Mouse (Mus musculus) adrenal gland, postnatal 10 days (tissue): ENCODE data around the gene Gm49383. TPM values are rescaled to one million over a fixed set of nuclear protein-coding genes. Genes with fewer than 3 reads are reported as not detected.

Source experiments
- DNase-seq: peaks from one replicate; pipeline ENCODE4 v3.0.0; 2021; ENCODE audit warnings: mixed read lengths
- long read RNA-seq, 2 experiments: library from polyadenylated mRNA; stranded (forward); transcript quantifications; one replicate each; pipeline ENCODE4 v2.0.0; 2021
- total RNA-seq, 2 experiments: library from RNA; stranded (reverse); gene quantifications; 2 replicates each; pipeline ENCODE4 v1.2.3; 2021

Gm49383 gene
- total RNA-seq = 1 to 10 TPM; 5.5 to 6.0 TPM
- long read RNA-seq, experiment 1, partial matches to known transcripts = 0 of 1 reads
- long read RNA-seq, experiment 1, other reads (novel, unspliced or antisense) = 1 of 1 reads
- long read RNA-seq, experiment 2 = 0 reads

DNA sequence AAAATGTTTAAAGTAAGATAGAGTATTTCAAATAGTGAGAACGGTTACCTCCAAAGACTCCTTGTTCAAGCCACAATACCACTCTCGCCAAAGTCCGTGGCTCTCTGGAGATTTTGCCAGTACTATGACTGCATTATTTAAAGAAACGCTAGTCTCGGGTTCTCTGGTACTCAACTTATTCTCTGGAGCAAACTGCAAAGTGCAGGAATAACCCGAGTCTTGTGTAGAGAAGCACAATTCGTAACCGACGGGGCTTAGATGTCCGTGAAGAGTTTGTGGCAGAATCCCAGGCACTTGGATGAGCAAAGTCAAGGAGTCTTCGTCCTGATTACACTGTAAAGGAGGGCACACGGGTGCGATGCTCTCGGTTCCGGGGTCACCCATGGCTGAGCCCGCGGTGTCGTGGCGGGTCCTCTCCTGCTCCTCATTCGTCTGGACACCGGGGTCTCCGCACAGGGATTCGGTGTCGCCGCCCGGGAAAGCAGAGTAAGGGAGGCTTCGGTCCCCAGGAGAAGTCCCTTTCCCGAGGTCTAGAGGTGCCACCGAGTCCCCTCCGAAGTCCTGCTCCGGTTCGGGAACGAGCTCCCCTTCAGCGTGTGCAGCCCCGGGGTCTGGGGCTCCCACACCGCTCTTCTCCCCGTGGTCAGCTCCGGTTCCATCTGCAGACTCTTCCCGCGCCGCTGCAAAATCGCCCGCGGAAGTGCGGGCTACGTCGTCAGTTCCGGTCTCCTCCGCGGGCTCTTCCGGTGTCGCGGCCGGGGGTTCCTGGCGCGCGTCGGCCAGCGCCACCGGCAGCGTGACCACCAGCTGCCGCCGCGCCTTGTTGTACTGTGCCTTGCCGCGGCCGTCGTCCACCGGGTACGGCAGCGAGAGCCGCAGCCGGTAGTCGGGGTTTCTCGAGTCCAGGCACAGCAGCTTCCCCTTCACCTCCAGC is at the start of gene Gm49383:
Gene Gm49383 (minus strand): TSS at position 661 of the 934 bp plus-strand sequence.
- peak; percentile 82 for DNase-seq

DNA sequence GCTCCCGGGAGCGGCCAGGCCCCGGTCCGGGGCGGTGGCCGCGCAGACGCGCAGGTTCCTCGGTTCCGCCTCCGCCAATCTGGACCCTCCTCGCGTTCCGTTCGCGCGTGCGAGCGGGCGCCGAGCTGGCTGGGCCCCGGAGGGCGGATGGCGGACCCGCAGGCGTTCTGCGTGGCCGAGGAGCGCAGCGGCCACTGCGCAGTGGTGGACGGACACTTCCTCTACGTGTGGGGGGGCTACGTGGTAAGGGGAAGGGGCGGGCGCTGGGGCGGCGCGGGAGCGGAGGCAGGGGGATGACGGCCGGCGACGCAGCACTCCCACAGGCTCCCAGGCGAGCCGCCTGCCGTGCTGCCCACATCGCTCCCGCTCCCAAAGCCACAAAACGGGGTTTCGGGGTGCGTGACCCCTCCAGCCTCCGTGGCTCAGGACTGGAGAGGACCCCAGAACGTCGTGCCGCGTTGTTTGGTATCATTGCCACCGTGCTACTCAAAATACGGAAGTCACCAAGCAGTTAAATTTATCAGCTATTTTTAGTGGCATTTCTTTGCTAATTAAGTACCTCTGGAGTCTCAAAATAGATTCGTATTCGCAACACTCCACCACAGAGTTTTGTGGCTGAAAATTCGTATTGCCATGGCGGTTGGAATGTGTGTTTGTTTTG is 45.0 kb upstream of the Gm49383 start:
- DNase-seq = peak; percentile 86

DNA sequence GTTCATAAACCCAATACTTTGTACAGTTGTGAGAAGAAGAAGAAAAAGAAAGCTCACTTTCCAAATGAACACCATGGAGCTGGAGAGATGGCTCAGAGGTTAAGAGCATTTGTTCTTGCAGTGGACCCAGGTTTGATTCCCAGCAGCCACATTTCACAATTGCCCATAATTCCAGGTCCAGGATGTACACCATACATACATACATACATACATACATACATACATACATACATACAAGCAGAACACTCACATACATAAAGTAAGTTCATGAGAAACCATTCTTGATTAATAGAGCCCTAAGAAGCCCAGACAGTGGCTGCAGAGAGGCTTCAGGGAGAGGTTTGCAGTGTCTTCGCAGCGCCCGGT is 44.5 kb upstream of the Gm49383 start:
- no peak for DNase-seq

DNA sequence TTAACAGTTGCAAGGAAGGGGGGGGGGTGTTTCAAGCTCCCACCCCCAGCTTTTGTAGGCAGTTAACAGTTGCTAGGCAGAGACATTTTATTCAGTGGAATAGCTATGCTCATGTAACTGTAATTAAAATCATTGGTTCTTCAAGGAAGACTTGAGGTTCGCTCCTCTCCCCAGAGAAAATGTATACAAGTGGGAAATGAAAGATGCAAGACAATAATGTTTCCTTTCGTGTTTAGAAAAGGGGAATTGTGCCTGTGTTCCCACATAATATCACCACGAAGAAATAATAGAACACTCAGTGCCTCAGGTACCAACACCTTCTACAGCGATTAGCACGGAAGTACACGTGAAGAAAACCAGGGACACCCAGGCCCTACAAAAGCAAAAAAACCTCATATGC is 44.0 kb upstream of the Gm49383 start, which contains the start of gene Klhdc1:
Gene Klhdc1 (plus strand): TSS at position 301 of the 400 bp plus-strand sequence.
- no peak for DNase-seq

DNA sequence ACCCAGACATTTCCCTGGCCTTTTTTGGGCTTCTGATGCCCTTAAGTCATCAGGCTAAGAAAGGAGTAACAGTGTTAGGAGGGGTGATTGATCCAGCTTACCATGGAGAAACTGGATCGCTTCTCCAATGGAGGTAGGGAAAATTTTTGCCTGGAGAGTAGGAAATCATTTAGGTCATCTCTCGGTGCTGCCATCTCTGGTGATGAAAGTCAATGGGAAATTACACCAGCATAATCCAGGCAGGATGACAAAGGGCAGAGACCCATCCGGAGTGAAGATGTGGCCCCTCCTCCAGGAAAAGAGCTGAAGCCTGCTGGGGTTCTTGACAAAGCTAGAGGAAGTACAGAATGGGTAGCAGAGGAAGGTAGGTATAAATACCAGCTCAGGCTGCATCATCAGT is 41.4 kb upstream of the Gm49383 start:
- DNase-seq = no peak

DNA sequence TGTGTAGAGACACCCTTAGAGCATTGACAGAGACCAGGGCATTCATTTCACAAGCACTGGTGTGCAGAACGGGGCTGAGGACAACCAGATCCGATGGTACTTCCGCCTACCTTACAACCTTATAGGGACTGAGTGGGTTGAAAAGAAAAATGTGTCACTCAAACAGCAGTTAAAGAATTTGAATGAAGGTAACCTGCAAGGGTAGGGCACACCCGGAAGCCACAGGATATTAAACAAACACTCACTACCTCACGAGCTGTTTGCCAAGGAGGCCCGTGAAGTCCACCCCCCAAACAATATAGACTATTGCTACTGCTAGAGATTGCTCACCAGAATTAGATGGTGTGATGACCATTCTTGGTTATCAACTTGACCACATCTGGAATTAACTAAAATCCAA is 38.9 kb upstream of the Gm49383 start:
- no peak for DNase-seq

DNA sequence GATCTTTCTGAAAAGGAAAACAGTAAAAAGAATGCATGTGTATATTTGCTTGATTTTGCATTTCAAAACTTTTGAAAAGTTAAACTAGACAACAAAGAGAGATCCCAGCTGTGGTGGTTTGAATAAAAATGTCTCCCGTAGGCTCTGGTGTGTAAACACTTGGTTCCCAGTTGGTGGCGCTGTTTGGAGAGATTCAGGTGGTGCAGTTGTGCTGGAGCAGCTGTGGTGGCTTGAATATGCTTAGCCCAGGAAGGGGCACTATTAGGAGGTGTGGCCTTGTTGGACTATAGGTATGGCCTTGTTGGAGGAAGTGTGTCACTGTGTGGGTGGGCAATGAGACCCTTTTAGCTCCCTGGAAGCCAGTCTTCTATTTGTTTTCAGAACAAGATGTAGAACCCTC is 32.3 kb upstream of the Gm49383 start:
- DNase-seq = peak; percentile 28

DNA sequence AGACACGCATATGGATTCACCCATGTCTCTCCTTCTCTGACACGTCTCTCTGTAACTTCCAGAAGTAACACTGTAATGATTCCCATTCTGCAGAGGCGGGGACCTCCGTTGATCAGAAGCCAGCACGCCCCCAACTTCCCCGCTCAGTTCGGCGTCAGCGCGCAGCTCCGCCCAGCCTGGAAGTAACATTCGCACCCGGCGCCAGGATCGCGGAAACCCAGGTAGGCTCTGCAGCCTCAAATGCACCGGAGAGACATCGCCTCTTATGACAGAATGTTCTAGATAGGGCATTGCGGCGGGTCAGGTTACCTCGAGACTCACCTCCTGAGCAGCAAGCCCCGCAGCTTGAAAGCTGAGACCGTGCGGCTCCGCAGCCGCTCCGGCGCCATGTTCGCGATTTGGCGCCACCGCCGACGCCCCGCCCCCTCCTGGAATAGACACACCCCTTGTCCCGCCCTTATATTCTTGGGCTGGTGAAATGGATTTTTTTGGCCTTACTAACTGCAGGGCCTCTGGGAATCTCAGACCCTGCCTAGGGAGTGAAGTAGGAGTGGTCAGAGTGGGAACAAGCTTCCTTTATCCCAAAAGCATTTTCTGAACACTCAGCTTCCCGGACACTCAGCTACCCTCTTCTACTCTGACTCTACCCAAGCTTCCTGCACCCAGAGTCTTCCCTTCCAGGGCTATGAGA is 31.0 kb upstream of the Gm49383 start, which contains the start of gene Pole2:
Gene Pole2 (minus strand): TSS at position 420 of the 691 bp plus-strand sequence.
- DNase-seq = peak; percentile 96

DNA sequence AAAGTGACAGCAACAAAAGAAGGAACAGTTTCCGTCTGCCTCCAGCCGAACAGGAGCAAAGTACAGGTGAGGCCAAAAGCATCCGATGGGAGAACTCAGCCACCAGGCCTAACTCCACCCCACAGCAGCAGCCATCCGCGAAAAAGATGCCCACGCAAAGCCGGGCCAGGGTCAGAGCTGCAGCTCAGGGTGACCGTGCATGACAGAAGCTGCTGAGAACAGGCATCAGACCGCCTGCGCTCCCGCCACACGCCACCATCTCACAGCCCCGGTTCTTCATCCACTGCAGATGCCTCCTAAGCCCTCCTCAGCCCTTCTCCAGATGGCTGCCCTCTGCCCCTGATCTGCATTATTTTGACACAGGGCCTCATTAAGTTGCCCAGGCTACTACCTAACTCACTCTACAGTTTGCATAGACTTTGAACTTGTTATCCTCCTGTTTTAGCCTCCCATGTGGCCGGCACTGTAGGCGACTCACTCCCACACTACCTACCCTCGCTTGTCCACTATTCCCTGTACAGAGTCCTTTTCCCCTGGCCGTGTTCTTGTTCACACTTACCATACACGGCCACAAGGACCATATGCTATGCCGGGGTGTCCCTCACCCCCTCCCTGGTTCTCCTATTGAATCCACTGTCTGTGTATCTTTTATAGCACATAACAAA is 23.8 kb upstream of the Gm49383 start:
- no peak for DNase-seq

DNA sequence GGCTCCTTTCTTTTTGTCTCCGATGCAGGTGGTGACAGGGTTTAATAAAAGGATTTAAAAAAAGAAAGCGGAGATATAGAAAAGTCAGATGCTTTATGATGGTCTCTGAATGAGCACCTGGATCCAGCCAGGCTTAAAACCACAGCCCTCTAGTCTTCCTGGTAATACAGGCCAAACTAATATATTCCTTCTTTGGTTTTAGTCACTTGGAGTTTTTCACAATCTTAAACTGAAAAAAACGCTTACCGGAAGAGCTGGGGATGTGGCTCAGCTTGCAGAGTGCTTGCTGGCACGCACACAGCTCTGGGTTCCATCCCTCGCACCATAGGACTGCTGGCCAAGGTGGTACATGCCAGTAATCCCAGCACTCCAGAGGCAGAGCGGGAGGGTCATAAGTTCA is 19.7 kb upstream of the Gm49383 start:
- DNase-seq = no peak

DNA sequence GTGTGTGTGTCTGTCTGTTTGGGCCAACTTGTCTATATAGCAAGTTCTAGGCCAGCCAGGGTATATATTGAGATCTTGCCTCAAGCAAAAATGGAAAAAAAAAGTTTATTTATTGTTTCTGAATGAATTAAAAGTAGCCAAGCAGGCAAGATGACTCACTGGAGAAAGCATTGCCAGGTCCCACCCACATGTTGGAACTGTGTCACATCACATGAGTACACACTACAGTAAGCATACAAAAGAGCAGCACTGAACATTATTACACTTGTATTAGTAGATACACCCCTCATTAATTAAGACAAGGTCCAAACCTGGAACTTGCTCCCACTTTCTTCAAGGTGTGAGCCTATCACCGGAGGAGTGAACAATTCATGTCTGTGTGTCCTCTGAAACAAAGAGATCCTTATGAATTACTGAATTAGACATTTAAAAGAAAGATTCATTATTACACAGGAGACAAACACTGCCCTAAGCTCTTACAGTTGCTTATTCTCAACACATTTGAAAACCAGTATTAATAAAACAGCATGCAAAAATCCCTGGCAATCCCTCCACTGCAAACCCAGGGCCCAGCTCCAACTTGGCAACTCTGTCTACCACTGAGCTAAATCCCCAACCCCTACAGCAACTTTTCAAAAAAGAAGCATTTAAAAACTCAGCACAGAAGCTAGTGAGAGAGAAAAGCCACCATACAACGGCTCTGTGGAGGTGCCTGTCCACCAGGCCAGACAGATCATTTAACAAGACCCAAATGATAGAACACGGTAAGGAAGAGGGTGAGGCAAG is 18.3 kb upstream of the Gm49383 start:
- DNase-seq = peak; percentile 67

DNA sequence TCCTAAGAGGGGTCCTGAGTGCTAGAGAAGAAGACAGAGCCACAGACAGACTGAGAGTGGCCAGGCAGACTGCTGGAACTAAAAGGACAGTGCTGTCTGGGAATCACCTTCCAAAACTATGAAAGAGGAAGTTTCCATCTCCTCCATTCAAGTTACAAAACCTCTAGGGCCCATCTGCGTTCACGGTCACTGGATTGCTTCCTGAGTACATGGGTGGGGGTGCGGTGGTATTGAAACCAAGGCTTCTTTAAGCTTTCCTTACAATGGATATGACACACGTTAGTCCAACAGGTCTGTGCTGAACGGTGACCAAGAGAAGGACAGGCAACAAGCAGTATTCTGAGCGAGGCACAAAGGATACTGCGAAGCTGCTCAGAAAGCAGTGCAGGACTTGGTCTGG is 17.5 kb upstream of the Gm49383 start:
- no peak for DNase-seq

DNA sequence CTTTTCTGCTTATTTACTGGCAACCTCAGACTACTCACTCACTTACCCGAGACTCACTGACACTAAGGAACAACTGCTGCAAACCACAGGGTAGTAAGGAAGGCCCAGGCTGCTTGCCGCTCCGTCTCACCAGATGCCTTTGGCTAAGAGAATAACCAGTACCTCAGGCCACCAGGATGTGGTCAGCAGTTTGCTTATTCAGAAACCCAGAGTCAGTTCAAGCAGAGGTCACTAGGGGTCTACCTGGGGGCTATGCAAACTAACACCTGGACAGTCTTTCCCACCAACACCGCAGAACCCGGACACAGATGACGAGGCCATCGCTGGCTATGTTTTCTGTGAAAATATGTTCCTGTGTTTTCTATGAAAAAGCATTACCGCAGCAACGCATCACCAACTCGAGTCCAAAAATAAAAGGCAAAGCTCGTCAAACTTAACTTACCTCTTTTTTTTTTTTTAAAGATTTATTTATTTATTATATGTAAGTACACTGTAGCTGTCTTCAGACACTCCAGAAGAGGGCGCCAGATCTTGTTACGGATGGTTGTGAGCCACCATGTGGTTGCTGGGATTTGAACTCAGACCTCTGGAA is 16.4 kb upstream of the Gm49383 start:
- DNase-seq = no peak

DNA sequence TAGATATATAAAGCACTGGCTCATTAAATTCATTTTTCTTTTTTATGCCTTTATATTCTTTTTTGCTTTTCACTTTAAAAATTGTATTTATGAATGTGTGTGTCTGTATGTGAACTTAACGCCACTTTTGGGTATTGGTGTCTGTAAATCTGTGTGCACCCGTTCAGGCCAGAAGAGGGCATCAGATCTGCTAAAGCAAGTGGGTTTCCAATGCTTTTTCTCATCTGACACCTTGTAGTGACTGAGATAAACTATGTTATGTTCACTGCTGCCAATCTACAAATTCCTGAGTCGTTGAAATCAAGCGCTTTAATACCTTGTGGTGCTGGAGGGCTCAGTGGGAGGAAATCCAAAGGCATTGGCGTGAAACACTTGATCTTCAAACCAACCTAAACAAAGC is 14.2 kb upstream of the Gm49383 start:
- DNase-seq = no peak

DNA sequence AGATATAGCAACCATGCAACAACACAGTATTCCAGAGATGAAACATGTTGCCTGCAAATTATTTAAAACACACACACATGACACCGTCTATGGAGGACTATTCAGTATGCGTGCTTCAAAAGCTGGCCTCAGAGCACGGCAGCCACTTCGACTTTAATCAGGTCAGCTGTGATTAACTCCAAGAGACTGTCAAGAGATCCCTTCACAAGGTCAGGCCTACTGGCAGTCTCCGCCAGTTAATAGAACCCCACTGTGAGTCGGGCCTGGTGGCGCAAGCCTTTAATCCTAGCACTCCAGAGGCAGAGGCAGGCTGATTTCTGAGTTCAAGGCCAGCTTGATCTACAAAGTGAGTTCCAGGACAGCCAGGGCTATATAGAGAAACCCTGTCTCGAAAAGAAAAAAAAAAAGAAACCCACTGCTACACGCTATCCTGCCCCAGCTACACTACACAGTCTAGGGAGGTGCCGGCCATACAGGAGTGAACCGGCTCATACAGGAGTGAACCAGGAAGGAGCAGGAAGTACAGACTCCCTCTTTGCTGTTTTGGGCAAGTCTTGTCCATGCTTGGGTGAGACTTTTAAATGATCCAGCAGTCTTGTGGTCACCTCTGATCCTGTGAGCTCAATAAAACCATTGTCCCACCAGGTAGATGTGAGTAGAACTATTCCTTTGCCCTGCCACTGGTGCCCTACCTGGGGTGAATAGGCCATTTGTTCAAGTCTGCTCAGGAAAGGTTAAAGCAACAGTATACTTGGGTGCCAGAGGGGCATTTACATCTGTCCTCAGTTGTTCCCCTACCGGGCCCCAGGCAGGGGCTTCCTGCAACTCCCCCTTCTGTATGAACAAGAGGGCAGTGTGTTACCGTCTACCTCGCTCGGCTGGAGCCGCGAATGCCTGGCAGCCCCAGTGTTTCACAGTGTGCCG is 13.4 kb upstream of the Gm49383 start:
- DNase-seq = no peak

DNA sequence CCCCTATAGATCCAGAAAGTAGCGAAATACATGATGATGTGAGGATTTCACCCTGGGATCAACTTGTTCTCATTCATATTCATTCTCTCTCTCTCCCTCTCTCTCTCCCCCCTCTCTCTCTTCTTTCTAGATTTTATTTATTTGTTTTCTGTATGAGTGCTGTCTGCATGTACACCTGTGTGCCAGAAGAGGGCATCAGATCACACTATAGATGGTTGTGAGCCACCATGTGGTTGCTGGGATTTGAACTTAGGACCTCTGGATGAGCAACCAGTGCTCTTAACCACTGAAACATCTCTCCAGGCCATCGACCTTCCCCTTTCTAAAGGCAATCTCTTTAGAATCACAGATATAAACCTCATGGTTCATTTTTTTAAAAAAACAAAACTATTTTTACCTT is 11.6 kb upstream of the Gm49383 start:
- no peak for DNase-seq

DNA sequence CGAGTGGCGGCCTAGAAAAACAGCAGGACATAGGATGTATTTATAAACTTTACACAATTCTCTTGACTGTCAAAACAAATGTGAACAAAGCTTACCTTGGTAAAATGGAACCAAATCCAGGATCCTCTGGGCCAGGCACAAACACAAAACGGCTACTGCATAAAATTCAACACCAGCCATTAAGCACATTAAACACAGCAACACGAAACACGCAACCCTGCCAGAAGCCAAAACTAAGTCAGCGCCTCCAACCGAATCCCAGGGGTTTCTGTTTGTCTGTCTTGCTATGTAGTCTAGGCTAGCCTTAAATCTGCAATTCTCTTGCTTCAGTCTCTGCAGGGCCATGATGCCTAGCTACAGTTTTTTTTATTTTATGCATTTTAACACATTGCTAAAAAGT is 11.0 kb upstream of the Gm49383 start:
- DNase-seq = no peak

DNA sequence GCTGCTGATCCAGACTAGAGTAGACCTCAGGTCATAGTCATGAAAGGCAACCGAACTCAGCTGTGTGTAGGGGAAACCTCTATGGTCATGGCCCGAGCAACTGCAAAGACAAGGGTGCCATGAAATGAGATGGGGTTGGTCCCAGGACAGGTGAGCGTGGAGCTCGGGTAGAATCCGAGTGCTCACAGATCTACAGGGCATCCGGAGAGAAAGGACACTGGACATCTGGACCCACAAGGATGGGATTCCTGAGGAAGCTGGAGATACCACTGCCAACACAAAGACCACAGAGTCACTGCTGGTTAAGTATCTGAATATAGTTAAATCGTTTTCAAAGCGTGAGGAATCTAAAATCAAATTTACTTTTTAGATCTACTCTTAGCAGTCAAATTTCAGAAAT is 10.5 kb upstream of the Gm49383 start:
- DNase-seq = no peak

DNA sequence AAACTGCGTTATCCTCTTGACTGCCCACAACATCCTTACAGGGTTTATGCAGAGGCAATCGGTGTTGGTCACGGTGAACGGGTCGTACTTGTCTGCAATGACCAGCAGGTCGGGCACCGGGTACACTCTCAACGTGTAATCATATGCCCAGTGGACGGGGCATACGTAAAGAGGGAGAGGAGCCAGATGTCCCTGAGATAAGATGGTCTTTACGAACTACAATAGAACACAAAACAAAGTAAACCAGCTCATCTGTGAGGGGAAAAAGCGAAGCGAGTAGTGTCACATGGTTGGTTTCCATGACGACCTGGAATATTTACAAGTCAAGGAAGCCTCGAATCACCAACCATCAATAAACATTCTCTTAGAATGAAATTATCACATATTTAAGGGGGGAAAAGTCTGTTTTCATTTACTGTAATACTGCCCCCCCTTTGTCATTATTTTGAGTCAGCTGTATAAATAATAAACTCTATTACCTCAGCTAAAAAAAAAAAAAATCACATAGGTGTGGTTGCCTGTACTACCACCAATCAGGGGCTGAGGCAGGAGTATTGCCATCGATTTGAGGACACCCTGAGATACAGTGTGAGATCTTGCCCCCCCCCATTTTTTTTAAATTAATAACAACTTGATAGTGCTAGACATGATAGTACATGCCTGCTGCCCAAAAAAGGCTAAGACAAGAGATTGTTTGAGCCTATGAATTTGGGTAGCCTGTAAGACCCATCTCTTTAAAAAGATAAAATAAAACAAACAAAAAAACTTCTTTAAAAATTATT is 7.3 kb upstream of the Gm49383 start, which contains the start of gene Gm49384:
Gene Gm49384 (minus strand): TSS at position 216 of the 782 bp plus-strand sequence.
- DNase-seq = no peak
